Mouse (Mus musculus): ENCODE data around the gene Lbhd1.

DNA sequence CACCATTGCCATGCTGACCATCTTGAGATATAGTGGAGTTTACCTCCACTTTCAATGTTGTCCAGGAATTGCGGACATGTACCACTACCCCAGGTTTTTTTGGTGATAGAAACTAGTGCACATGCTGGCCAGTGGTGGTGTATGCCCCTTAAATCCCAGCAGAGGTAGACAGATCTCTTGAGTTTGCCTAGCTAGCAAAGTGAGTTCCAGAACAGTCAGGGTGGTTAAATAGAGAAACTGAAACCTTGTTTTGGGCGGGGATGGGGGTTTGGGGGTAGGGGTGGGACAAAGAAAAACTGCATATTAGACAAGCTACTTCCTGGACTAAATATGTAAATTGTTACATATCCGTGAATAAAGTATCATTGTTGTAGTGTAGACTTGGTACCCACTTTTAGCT is 35.5 kb downstream of the Lbhd1 start:
- TF ChIP-seq GATA1 (IDR thresholded peaks at IDR 0.05; ENCODE audit: low read length) (no peak), TAL1 (IDR thresholded peaks at IDR 0.05; ENCODE audit: low read length) (no peak)
